Mouse (Mus musculus) forebrain, embryonic 13.5 days (tissue): ENCODE measurements around the gene Atf7. TPM values are rescaled to one million over a fixed set of nuclear protein-coding genes. Genes with fewer than 3 reads are reported as not detected.
A peak's percentile ranks its signal among the peaks of the same experiment; 100 is the strongest.

Source experiments
- ATAC-seq: fragments of 200-750 bp; cut with Nextera tagmentation; 2 replicates; pipeline ENCODE4 v1.8.0; 2017
- H3K27ac ChIP-seq: fragments of 300-500 bp; sonication (generic); 2 replicates; pipeline ENCODE4 v1.5.1; 2015; ENCODE audit warnings: inconsistent platforms, mild to moderate bottlenecking, moderate library complexity
- H3K27me3 ChIP-seq: fragments of 300-500 bp; sonication (generic); 2 replicates; pipeline ENCODE4 v1.6.1; 2015; ENCODE audit warnings: mild to moderate bottlenecking, inconsistent platforms
- H3K36me3 ChIP-seq: fragments of 300-500 bp; sonication (generic); 2 replicates; pipeline ENCODE4 v1.6.1; 2015; ENCODE audit warnings: mild to moderate bottlenecking, inconsistent platforms; ENCODE audit not compliant: poor library complexity, severe bottlenecking
- H3K4me1 ChIP-seq: fragments of 300-500 bp; sonication (generic); 2 replicates; pipeline ENCODE4 v1.6.1; 2015; ENCODE audit warnings: inconsistent platforms
- H3K4me2 ChIP-seq: fragments of 300-500 bp; sonication (generic); 2 replicates; pipeline ENCODE4 v1.6.1; 2015; ENCODE audit warnings: inconsistent platforms, mild to moderate bottlenecking, moderate library complexity
- H3K4me3 ChIP-seq: fragments of 300-500 bp; sonication (generic); 2 replicates; pipeline ENCODE4 v1.5.1; 2015; ENCODE audit warnings: mild to moderate bottlenecking, inconsistent platforms
- H3K9ac ChIP-seq: fragments of 300-500 bp; sonication (generic); 2 replicates; pipeline ENCODE4 v1.6.1; 2015; ENCODE audit warnings: mild to moderate bottlenecking, inconsistent platforms
- H3K9me3 ChIP-seq: fragments of 300-500 bp; sonication (generic); replicated peaks from 2 replicates; pipeline ENCODE4 v1.6.1; 2016; ENCODE audit warnings: inconsistent platforms
- WGBS: fragments of 180-500 bp; shearing (Covaris S2); methylation state at CpG from one replicate; pipeline ENCODE4 v1.1.7; 2015; 5-methylcytosine and 5-hydroxymethylcytosine counted together
- polyA plus RNA-seq: library from polyadenylated mRNA; unstranded; fragments of >200 nt; fragmentation: Nextera tagmentation; extraction: Ambion mirVana; gene quantifications from 2 replicates; pipeline ENCODE4 v1.2.1, GENCODE M21; 2015

The Atf7 gene
- polyA plus RNA-seq, 1 experiment from 2014 or later, result 22.1 TPM

- Histone ChIP-seq H3K4me3 (no peak overlapping the region), H3K4me2 (no peak overlapping the region), H3K9ac (no peak overlapping the region), H3K36me3 (peaks cover 72% of the 10 kb centered on the region), H3K4me1 (no peaks in the 10 kb centered on the region), H3K27me3 (no peaks in the 10 kb centered on the region), H3K27ac (no peak overlapping the region), H3K9me3 (no peaks in the 10 kb centered on the region)
- ATAC-seq, result no peak
- 97% methylated on average over 7 of the region's 7 CpGs for WGBS
Observed at GRCm38 (mm10) chr15:102533926-102534325, 91.3 kb downstream of the Atf7 start.

GRCm38 (mm10) chr15:102532106-102532900, 93.0 kb downstream of the Atf7 start:
- H3K27me3 ChIP-seq, result no peaks in the 10 kb centered on the region
- H3K9me3 ChIP-seq, result no peaks in the 10 kb centered on the region
- no peak overlapping the region for H3K4me3 ChIP-seq
- no peak for ATAC-seq
- no peak overlapping the region for H3K4me2 ChIP-seq
- H3K27ac ChIP-seq, result no peak overlapping the region
- 90% methylated on average over 3 of the region's 3 CpGs for WGBS
- peaks cover 79% of the 10 kb centered on the region for H3K36me3 ChIP-seq
- no peak overlapping the region for H3K9ac ChIP-seq
- no peaks in the 10 kb centered on the region for H3K4me1 ChIP-seq

GRCm38 (mm10) chr15:102531586-102531985, 93.7 kb downstream of the Atf7 start:
- Histone ChIP-seq H3K27ac (no peak overlapping the region), H3K9ac (no peak overlapping the region), H3K4me2 (no peak overlapping the region), H3K36me3 (peaks cover 74% of the 10 kb centered on the region), H3K4me1 (no peaks in the 10 kb centered on the region), H3K27me3 (no peaks in the 10 kb centered on the region), H3K4me3 (no peak overlapping the region), H3K9me3 (no peaks in the 10 kb centered on the region)
- 94% methylated on average over 4 of the region's 4 CpGs for WGBS
- ATAC-seq, result no peak

- Histone ChIP-seq H3K4me1 (no peaks in the 10 kb centered on the region), H3K9me3 (no peaks in the 10 kb centered on the region), H3K4me2 (no peak overlapping the region), H3K27ac (no peak overlapping the region), H3K36me3 (peaks cover 70% of the 10 kb centered on the region), H3K9ac (no peak overlapping the region), H3K4me3 (no peak overlapping the region), H3K27me3 (no peaks in the 10 kb centered on the region)
- no peak for ATAC-seq
- WGBS, result 82% methylated on average over 4 of the region's 4 CpGs
Observed at GRCm38 (mm10) chr15:102530566-102530965, 94.7 kb downstream of the Atf7 start.

GRCm38 (mm10) chr15:102528396-102528795, 96.9 kb downstream of the Atf7 start:
- Histone ChIP-seq H3K27ac (no peak overlapping the region), H3K4me3 (no peak overlapping the region), H3K9ac (no peak overlapping the region), H3K27me3 (no peaks in the 10 kb centered on the region), H3K9me3 (no peaks in the 10 kb centered on the region), H3K4me1 (no peaks in the 10 kb centered on the region), H3K36me3 (peaks cover 63% of the 10 kb centered on the region), H3K4me2 (no peak overlapping the region)
- WGBS, result 97% methylated on average over 1 of the region's 1 CpGs
- no peak for ATAC-seq

GRCm38 (mm10) chr15:102527936-102528335, 97.3 kb downstream of the Atf7 start:
- peaks cover 60% of the 10 kb centered on the region for H3K36me3 ChIP-seq
- no peaks in the 10 kb centered on the region for H3K9me3 ChIP-seq
- no peaks in the 10 kb centered on the region for H3K27me3 ChIP-seq
- no peak overlapping the region for H3K9ac ChIP-seq
- H3K27ac ChIP-seq, result no peak overlapping the region
- H3K4me2 ChIP-seq, result no peak overlapping the region
- H3K4me1 ChIP-seq, result no peaks in the 10 kb centered on the region
- H3K4me3 ChIP-seq, result no peak overlapping the region
- 80% methylated on average over 3 of the region's 3 CpGs for WGBS
- no peak for ATAC-seq

- WGBS, result 89% methylated on average over 6 of the region's 6 CpGs
- peaks cover 63% of the 10 kb centered on the region for H3K36me3 ChIP-seq
- no peak for ATAC-seq
- no peak overlapping the region for H3K9ac ChIP-seq
- no peaks in the 10 kb centered on the region for H3K4me1 ChIP-seq
- H3K4me3 ChIP-seq, result no peak overlapping the region
- no peak overlapping the region for H3K4me2 ChIP-seq
- H3K27me3 ChIP-seq, result no peaks in the 10 kb centered on the region
- no peak overlapping the region for H3K27ac ChIP-seq
- no peaks in the 10 kb centered on the region for H3K9me3 ChIP-seq
Observed at GRCm38 (mm10) chr15:102526111-102527002, 98.9 kb downstream of the Atf7 start.

- peak within 1 kb of the TSS; percentile 15; the same call in 1 of the 2 replicates for H3K27ac ChIP-seq
- ATAC-seq, result peak; percentile 22
Observed at GRCm38 (mm10) chr15:102524892-102525485, 100.3 kb downstream of the Atf7 start, which contains the start of gene Npff. TSS of gene Npff (minus strand) at chr15:102524942.

GRCm38 (mm10) chr15:102521480-102521879, 103.8 kb downstream of the Atf7 start:
- no peaks in the 10 kb centered on the region for H3K9me3 ChIP-seq
- ATAC-seq, result no peak
- no peak overlapping the region for H3K4me2 ChIP-seq
- WGBS, result 77% methylated on average over 4 of the region's 4 CpGs
- no peak overlapping the region for H3K4me3 ChIP-seq
- no peak overlapping the region for H3K9ac ChIP-seq
- H3K4me1 ChIP-seq, result peaks cover 12% of the 10 kb centered on the region
- H3K36me3 ChIP-seq, result peaks cover 35% of the 10 kb centered on the region
- H3K27ac ChIP-seq, result no peak overlapping the region
- no peaks in the 10 kb centered on the region for H3K27me3 ChIP-seq

More at GRCm38 (mm10) chr15:102524892-102525485, 100.3 kb downstream of the Atf7 start, which contains the start of gene Npff:
- H3K27me3 ChIP-seq, result no peaks in the 10 kb centered on the region
- peaks cover 61% of the 10 kb centered on the region for H3K36me3 ChIP-seq
- 3% methylated on average over 3 of the region's 3 CpGs for WGBS
- no peak within 1 kb of the TSS for H3K9ac ChIP-seq
- 0 out of 2 replicates have a peak, but pooled peaks cover 3% of the 10 kb centered on the region for H3K4me1 ChIP-seq
- H3K9me3 ChIP-seq, result no peaks in the 10 kb centered on the region
- H3K4me2 ChIP-seq, result no peak within 1 kb of the TSS
- no peak within 1 kb of the TSS for H3K4me3 ChIP-seq

- H3K36me3 ChIP-seq, result peaks cover 35% of the 10 kb centered on the region
- H3K4me2 ChIP-seq, result no peak overlapping the region
- H3K9me3 ChIP-seq, result no peaks in the 10 kb centered on the region
- no peak overlapping the region for H3K4me3 ChIP-seq
- no peak overlapping the region for H3K9ac ChIP-seq
- no peak overlapping the region for H3K27ac ChIP-seq
- H3K27me3 ChIP-seq, result no peaks in the 10 kb centered on the region
- WGBS, result 94% methylated on average over 4 of the region's 4 CpGs
- H3K4me1 ChIP-seq, result peaks cover 21% of the 10 kb centered on the region
- ATAC-seq, result no peak
Observed at GRCm38 (mm10) chr15:102520416-102520815, 104.8 kb downstream of the Atf7 start.

- no peak for ATAC-seq
Observed at GRCm38 (mm10) chr15:102519211-102520141, 105.8 kb downstream of the Atf7 start.

More at GRCm38 (mm10) chr15:102519211-102520141, 105.8 kb downstream of the Atf7 start:
- Histone ChIP-seq H3K36me3 (peaks cover 35% of the 10 kb centered on the region), H3K27ac (peak overlapping the region; percentile 97), H3K9ac (peak overlapping the region; percentile 83), H3K4me2 (peak overlapping the region; percentile 81), H3K9me3 (no peaks in the 10 kb centered on the region), H3K27me3 (no peaks in the 10 kb centered on the region), H3K4me3 (peak overlapping the region; percentile 72), H3K4me1 (peaks cover 31% of the 10 kb centered on the region)
- 72% methylated on average over 17 of the region's 17 CpGs for WGBS
